Comparison of ENCODE assay signal across 13 mouse cellular contexts in the genomic region with DNA sequence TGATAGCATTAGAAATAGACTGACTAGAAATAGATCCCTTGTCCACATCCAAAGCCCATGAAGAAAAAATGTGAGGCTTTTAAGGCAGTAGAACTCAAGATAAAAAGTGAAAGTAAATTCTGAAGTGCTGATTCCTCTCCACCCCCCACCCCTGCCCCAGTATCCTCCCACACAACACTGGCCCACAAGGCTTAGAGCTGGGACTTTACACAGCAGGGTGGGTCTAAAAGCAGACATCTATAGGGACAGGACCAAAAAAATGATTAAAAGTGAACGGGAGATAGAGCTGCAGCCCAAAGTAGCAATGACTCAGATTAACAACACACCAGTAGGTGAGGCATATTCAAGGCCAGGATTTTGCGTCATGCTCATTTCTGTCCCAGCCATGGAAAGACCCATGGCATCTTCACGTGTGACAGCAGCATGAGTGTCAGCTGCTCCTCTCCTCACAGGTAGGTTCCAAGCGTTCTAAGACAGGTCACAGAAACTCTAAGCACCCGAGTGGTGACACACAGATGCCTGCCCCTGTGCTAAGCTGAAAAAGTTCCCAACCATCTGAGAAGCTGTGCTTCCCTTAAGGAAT. TPM values are rescaled to one million over a fixed set of nuclear protein-coding genes. Genes with fewer than 3 reads are reported as not detected.
DNase-seq lines count a peak whose midpoint lies in the region; ATAC-seq lines count a peak whose summit lies in the region.
"Had no signal": no experiment of that assay in that cellular context is flagged by ENCODE, and none has a peak within 500 bp of the region (broad histone marks: within the 10 kb centered on the region; RNA-seq: fewer than 3 reads in every experiment).

No protein-coding gene starts in this region.

- 70% methylated on average over 5 of the region's 5 CpGs for WGBS in heart, embryonic 15.5 days
- 93% methylated on average over 5 of the region's 5 CpGs for WGBS in forebrain, embryonic 14.5 days

- ATAC-seq in heart, embryonic 15.5 days (replicated peaks; ENCODE audit: insufficient number of reproducible peaks, insufficient read depth, low FRiP score, low read depth): no peak
- ATAC-seq in forebrain, embryonic 14.5 days: no peak
- ATAC-seq: liver, embryonic 12.5 days had no signal

- no peak for DNase-seq in heart, postnatal 14 days
- peak; percentile 61 to 68 for DNase-seq in B cell, adult 2 months
- DNase-seq in NIH3T3 (ENCODE audit: low read depth): peak; percentile 47
- DNase-seq in naive thymus-derived CD4-positive, alpha-beta T cell, adult 2 months (ENCODE audit: low read depth): peak; percentile 77
- no peak for DNase-seq in urinary bladder, adult 2 months (ENCODE audit: low spot score)
- DNase-seq in forebrain, embryonic 14.5 days (ENCODE audit: low spot score): no peak
- no peak for DNase-seq in kidney, postnatal 25 days
- DNase-seq: cerebellum, postnatal 36 days; kidney, postnatal 4 days had no signal

- H3K9ac ChIP-seq in heart, embryonic 15.5 days: no peak overlapping the region
- no peak overlapping the region for H3K9ac ChIP-seq in forebrain, embryonic 14.5 days (ENCODE audit: low read length)
- H3K9ac ChIP-seq: liver, embryonic 12.5 days had no signal

- H3K4me3 ChIP-seq in heart, embryonic 15.5 days: no peak overlapping the region
- no peak overlapping the region for H3K4me3 ChIP-seq in forebrain, embryonic 14.5 days (ENCODE audit: low read depth, low read length)
- H3K4me3 ChIP-seq: liver, embryonic 12.5 days had no signal

- H3K27ac ChIP-seq in heart, embryonic 15.5 days: no peak overlapping the region
- no peak overlapping the region for H3K27ac ChIP-seq in forebrain, embryonic 14.5 days (ENCODE audit: low read depth, low read length)
- H3K27ac ChIP-seq: liver, embryonic 12.5 days; stomach, postnatal 0 days had no signal

- no peaks in the 10 kb centered on the region for H3K9me3 ChIP-seq in heart, embryonic 15.5 days (replicated peaks)
- H3K9me3 ChIP-seq in forebrain, embryonic 14.5 days (replicated peaks; ENCODE audit: control insufficient read depth, low read length): no peaks in the 10 kb centered on the region
- H3K9me3 ChIP-seq: G1E; liver, embryonic 12.5 days had no signal

- H3K4me1 ChIP-seq in heart, embryonic 15.5 days (replicated peaks): peaks cover 46% of the 10 kb centered on the region
- H3K4me1 ChIP-seq in forebrain, embryonic 14.5 days (ENCODE audit: control insufficient read depth, insufficient read depth, low read length): peaks cover 4% of the 10 kb centered on the region; the same call in 1 of the 2 replicates

- no peaks in the 10 kb centered on the region for H3K36me3 ChIP-seq in heart, embryonic 15.5 days
- no peaks in the 10 kb centered on the region for H3K36me3 ChIP-seq in forebrain, embryonic 14.5 days (ENCODE audit: control insufficient read depth, insufficient read depth, low read length)
- H3K36me3 ChIP-seq: G1E; liver, embryonic 12.5 days had no signal

- intact Hi-C loops in heart, postnatal 14 days (cut with DNase I): no loop called here

- no peaks in the 10 kb centered on the region for H3K27me3 ChIP-seq in heart, embryonic 15.5 days
- no peaks in the 10 kb centered on the region for H3K27me3 ChIP-seq in forebrain, embryonic 14.5 days (replicated peaks; ENCODE audit: control insufficient read depth, insufficient read depth, low read length)
- H3K27me3 ChIP-seq: liver, embryonic 12.5 days had no signal

- peak overlapping the region; percentile 12; the same call in 1 of the 2 replicates for H3K4me2 ChIP-seq in heart, embryonic 15.5 days
- H3K4me2 ChIP-seq in forebrain, embryonic 14.5 days (ENCODE audit: low read length): no peak overlapping the region
- H3K4me2 ChIP-seq: liver, embryonic 12.5 days had no signal

RNA-seq across cellular contexts. Expression of a gene that starts 29.1 kb away (rescaled TPM):
- 10.9 and 12.6 TPM in 2 replicates for polyA plus RNA-seq in heart, embryonic 15.5 days (2015; fragmentation: Nextera tagmentation; extraction: Ambion mirVana)
- total RNA-seq in heart, postnatal 14 days (2021): 10 to 100 TPM; 17.5 to 18.5 TPM
- 23.0 and 27.0 TPM in 2 replicates for polyA plus RNA-seq in urinary bladder, adult 2 months (2012; rRNA removed)
- 6.8 and 10.7 TPM in 2 replicates for polyA plus RNA-seq in forebrain, embryonic 14.5 days (2014; fragmentation: Nextera tagmentation; extraction: Ambion mirVana)
- polyA plus RNA-seq: G1E had no signal

Comparison
In these comparisons a context has a peak if more than half of its experiments do, and no peak if none do; other contexts are left out.
1. DNase-seq: peak in B cell, adult 2 months (2 of 2), NIH3T3 (single experiment) and naive thymus-derived CD4-positive, alpha-beta T cell, adult 2 months (single experiment); none in heart, postnatal 14 days (0 of 2), urinary bladder, adult 2 months (single experiment), forebrain, embryonic 14.5 days (single experiment) and kidney, postnatal 25 days (0 of 2).